Mouse (Mus musculus): ENCODE measurements around the gene Rnf149. TPM values are rescaled to one million over a fixed set of nuclear protein-coding genes. Genes with fewer than 3 reads are reported as not detected.

The Rnf149 gene
- total RNA-seq, 2 experiments from 2014 or later, result 17.4 to 18.4 TPM

DNA sequence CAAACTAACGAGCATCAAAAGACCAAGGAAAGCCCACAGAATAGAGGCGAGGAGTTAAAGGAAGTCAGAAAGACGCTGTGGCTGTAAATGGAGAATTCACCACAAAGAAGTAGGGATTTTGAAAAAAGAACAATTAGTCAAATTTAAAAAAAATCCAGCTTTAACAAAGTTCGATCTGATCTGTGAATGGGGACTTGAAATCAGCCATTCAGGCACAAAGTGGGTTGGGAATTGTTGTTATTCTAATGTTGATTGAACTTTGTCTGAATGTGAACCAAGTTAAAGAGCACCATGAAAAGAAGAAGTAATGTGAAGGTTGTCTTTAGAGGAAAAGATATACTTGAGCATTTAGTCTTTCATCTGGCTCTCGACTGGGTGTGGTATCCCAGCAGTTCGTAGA, 48.9 kb downstream of the Rnf149 start:
- DNase-seq, result no peak

DNA sequence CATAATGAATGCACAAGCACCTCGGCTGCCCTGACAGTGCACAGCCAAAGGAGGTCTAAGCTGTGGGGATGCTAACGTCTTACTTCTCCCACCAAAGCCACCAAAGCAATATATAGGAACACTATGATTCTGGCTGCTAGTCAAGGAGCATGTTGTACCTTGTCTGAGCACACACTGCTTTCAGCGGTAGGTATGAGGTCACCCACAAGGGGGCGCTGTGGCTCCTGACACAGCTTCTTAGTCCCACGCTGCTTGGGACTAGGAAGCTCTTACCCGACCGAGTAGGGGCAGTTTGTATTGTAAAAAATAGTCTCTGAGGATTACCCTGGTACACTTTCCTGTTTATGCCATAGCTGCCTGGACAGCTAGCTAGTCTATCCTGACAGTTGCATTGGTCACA, 49.8 kb downstream of the Rnf149 start:
- peak; percentile 84 for DNase-seq

- peak; percentile 67 for DNase-seq
Observed at GRCm38 (mm10) chr1:39526371-39527167, 50.6 kb downstream of the Rnf149 start.

DNA sequence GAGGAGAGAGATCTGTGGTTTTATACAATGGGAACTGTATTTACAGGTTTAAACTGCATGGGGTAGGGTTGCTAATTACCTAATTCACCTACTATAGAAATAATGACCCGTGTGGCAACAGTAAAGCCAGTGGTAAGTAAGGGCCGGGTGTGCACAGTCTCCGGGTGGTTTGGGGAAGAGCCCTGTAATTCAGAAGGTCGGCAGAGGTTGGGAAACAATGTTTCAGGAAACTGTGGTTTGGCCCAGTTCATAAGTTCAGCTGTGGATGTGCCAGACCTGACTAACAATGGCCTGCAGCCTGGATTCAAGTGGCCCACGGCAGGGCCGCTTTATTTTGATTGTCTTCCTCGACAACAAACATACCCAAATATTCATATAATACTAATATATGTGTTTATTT, 51.4 kb downstream of the Rnf149 start:
- DNase-seq, result no peak

- peak; percentile 52 for DNase-seq
Observed at GRCm38 (mm10) chr1:39522519-39522918, 54.7 kb downstream of the Rnf149 start.

- no peak for DNase-seq
Observed at GRCm38 (mm10) chr1:39521326-39521725, 55.9 kb downstream of the Rnf149 start.

GRCm38 (mm10) chr1:39515303-39515991, 61.8 kb downstream of the Rnf149 start:
- no peak for DNase-seq

GRCm38 (mm10) chr1:39512183-39512582, 65.0 kb downstream of the Rnf149 start:
- no peak for DNase-seq

DNA sequence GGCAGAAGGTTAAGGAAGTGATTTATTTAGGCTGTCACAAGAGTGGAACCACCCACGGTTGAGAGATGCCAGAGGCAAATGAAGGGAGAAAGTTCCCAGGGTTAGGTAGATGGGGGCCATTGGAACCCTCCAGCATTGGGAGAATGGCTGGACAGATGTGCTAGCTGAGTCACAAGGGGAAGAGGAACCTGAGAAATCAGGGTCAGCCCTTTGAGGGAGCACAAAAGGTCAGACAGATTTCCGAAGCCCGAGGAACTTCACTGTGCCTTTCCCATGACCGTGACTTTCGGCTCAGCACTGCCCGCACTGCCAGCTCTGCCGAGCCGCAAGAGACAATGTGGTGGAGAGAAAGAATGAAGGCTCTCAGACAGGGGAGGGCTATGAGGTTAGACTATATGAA, 65.4 kb downstream of the Rnf149 start:
- no peak for DNase-seq

DNA sequence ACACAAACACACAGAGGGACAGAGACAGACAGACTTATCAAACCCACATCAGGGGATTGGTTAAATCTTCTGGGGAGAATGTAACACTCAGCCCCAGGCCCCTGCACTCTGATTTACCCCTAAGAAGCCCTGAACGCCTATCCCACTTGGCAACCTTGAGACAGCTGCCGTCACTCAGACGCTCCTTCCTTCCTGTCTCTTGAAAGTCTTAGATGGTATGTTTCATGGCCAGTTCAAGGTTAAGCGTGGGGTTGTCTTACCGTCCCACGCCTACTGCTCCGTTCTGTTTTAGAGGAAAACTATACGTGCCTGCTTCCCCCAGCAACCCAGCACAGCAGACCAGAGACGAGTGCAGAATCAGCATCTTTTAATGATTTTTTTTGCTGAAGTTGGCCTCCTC, 71.6 kb downstream of the Rnf149 start:
- no peak for DNase-seq

GRCm38 (mm10) chr1:39504261-39504660, 72.9 kb downstream of the Rnf149 start:
- DNase-seq, result peak; percentile 41

- no peak for DNase-seq
Observed at GRCm38 (mm10) chr1:39502817-39503633, 74.2 kb downstream of the Rnf149 start.

Other genes with a start within 250 kb of the Rnf149 start
- 100 to 1,000 TPM; 810 to 867 TPM for gene Rpl31, start 209.6 kb downstream of the Rnf149 start, total RNA-seq (2021)
- gene Tbc1d8, start 98.7 kb downstream of the Rnf149 start, total RNA-seq (2021), result 1 to 10 TPM; 8.1 to 8.9 TPM
- 10 to 100 TPM; 18.2 to 18.4 TPM for gene Cnot11, start 42.4 kb downstream of the Rnf149 start, total RNA-seq (2021)
- not detected for gene Creg2, start 74.1 kb upstream of the Rnf149 start, total RNA-seq (2021)
- under 1 TPM; 0.57 to 0.72 TPM for gene Rfx8, start 143.6 kb upstream of the Rnf149 start, total RNA-seq (2021)
- 1 to 10 TPM; 8.2 to 8.6 TPM for gene Gm3646, start 227.9 kb upstream of the Rnf149 start, total RNA-seq (2021)